Mouse (Mus musculus) retina, postnatal 1 day (tissue): ENCODE measurements around the gene Ercc6l.
"Not testable (repeated sequence)": the region's sequence is repeated elsewhere in the genome, so short reads cannot be mapped to it uniquely, and the experiment has no call there.

ENCODE experiments used
- DNase-seq: peaks from one replicate; pipeline ENCODE4 v3.0.0-alpha.2; 2012

Gene Ercc6l

DNA sequence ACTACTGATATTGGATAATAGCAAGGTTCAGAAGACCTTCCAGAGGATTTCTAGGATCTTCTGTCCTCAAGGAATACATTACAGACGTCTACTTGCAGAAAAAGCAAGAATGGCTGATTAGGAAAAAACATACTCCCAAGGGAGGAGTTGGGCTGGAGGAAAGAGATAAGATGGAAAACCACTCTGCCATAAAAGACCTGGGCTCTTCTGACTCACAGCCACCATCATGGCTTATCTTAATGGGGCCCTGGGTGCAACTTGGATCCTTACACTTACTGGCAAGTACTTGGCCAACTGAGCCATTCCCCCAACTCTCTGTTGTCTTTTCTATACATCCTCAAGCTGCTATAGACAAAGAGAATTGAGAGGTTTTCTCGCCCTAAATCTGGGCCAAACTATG lies 53.1 kb downstream of the Ercc6l start:
- not testable (repeated sequence) for DNase-seq

DNA sequence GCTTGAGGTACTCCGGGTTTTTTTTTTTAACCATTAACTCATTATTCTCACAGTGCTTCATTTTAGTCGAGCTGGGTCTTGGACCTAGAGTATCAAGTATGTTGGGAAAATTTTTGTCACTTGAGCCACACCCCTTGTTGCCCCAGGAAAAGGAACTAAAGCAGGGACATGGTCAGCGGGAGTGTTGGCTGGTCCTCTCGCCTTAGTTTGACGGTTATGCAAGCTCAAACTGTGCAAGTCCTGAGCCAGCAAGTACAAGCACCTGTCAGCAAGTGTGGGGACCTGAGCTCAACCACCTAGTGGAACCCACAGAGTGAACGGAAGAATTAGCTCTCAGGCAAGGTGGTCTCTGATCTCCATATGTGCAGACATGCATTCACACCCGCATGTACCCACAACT lies 55.0 kb downstream of the Ercc6l start:
- no peak for DNase-seq

DNA sequence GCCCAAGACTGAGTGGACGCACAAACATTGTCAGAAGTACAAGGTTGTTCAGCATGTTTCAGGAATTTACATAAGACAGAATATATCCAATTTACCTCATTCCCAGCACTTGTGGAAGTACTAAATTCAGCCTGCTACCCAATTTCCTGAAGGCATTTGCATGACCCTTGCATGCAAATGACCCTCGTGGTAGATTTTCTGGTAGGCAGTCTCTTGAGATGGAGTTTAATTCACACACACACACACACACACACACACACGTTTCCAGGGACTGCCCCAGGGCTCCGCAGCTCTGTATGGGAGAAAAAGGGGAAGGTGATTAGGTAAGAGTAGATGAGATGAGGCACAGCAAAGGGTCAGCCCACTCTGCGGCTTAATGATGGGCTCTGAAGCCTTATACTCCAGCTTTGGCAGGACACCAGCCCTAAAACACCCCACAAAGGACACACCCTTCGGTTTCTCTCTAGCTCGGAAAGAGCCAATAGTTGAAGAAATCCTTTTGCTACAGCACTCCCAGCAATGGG lies 62.4 kb downstream of the Ercc6l start:
- no peak for DNase-seq
